Mouse (Mus musculus) kidney, embryonic 14.5 days (tissue): ENCODE measurements around the gene Atxn2. TPM values are rescaled to one million over a fixed set of nuclear protein-coding genes. Genes with fewer than 3 reads are reported as not detected.
"Not testable (repeated sequence)": the region's sequence is repeated elsewhere in the genome, so short reads cannot be mapped to it uniquely, and the experiment has no call there.

Source experiments
- ATAC-seq: fragments of 200-750 bp; cut with Nextera tagmentation; 2 replicates; pipeline ENCODE4 v1.8.0; 2017; ENCODE audit warnings: moderate number of reproducible peaks, mild to moderate bottlenecking, moderate TSS enrichment, moderate library complexity; ENCODE audit not compliant: low FRiP score, low TSS enrichment
- H3K27ac ChIP-seq: fragments of 300-500 bp; sonication (generic); 2 replicates; pipeline ENCODE4 v1.5.1; 2014; ENCODE audit warnings: low read depth, mild to moderate bottlenecking, low read length, moderate library complexity, mixed read lengths
- H3K27me3 ChIP-seq: fragments of 300-500 bp; sonication (generic); 2 replicates; pipeline ENCODE4 v1.6.1; 2014; ENCODE audit warnings: mild to moderate bottlenecking, low read length; ENCODE audit not compliant: control insufficient read depth, insufficient read depth
- H3K36me3 ChIP-seq: fragments of 300-500 bp; sonication (generic); 2 replicates; pipeline ENCODE4 v1.6.1; 2014; ENCODE audit warnings: low read length, mixed read lengths; ENCODE audit not compliant: control insufficient read depth, insufficient read depth
- H3K4me1 ChIP-seq: fragments of 300-500 bp; sonication (generic); 2 replicates; pipeline ENCODE4 v1.6.1; 2014; ENCODE audit warnings: low read length, mixed read lengths; ENCODE audit not compliant: control insufficient read depth, insufficient read depth
- H3K4me2 ChIP-seq: fragments of 300-500 bp; sonication (generic); replicated peaks from 2 replicates; pipeline ENCODE4 v1.6.1; 2014; ENCODE audit warnings: low read depth, mild to moderate bottlenecking, low read length
- H3K4me3 ChIP-seq: fragments of 300-500 bp; sonication (generic); 2 replicates; pipeline ENCODE4 v1.5.1; 2014; ENCODE audit warnings: mild to moderate bottlenecking, low read length
- H3K9ac ChIP-seq: fragments of 300-500 bp; sonication (generic); 2 replicates; pipeline ENCODE4 v1.6.1; 2014; ENCODE audit warnings: low read depth, mild to moderate bottlenecking, low read length, moderate library complexity
- H3K9me3 ChIP-seq: fragments of 300-500 bp; sonication (generic); 2 replicates; pipeline ENCODE4 v1.6.1; 2016; ENCODE audit warnings: low read length; ENCODE audit not compliant: control insufficient read depth
- WGBS: fragments of 180-500 bp; shearing (Covaris S2); extraction: QIAGEN DNeasy Blood & Tissue Kit; methylation state at CpG from one replicate; pipeline ENCODE4 v1.1.7; 2014; 5-methylcytosine and 5-hydroxymethylcytosine counted together
- polyA plus RNA-seq: library from polyadenylated mRNA; unstranded; fragments of >200 nt; fragmentation: Nextera tagmentation; extraction: Ambion mirVana; gene quantifications from 2 replicates; pipeline ENCODE4 v1.2.1, GENCODE M21; 2014

The Atxn2 gene
- polyA plus RNA-seq, 1 experiment from 2014 or later: 76.6 TPM

GRCm38 (mm10) chr5:121685495-121685894, 25.6 kb upstream of the Atxn2 start:
- WGBS: 92% methylated on average over 6 of the region's 6 CpGs
- H3K9ac ChIP-seq: no peak overlapping the region
- no peak overlapping the region for H3K4me2 ChIP-seq
- no peak overlapping the region for H3K27ac ChIP-seq
- peaks cover 48% of the 10 kb centered on the region for H3K36me3 ChIP-seq
- no peak for ATAC-seq
- no peak overlapping the region for H3K4me3 ChIP-seq
- H3K9me3 ChIP-seq: no peaks in the 10 kb centered on the region
- no peaks in the 10 kb centered on the region for H3K4me1 ChIP-seq
- no peaks in the 10 kb centered on the region for H3K27me3 ChIP-seq

- no peak for ATAC-seq
- Histone ChIP-seq H3K36me3 (peaks cover 43% of the 10 kb centered on the region), H3K27ac (no peak overlapping the region), H3K4me1 (no peaks in the 10 kb centered on the region), H3K4me2 (no peak overlapping the region), H3K4me3 (no peak overlapping the region), H3K9ac (no peak overlapping the region), H3K9me3 (no peaks in the 10 kb centered on the region), H3K27me3 (no peaks in the 10 kb centered on the region)
- 79% methylated on average over 15 of the region's 15 CpGs for WGBS
Observed at GRCm38 (mm10) chr5:121686113-121686898, 24.8 kb upstream of the Atxn2 start.

GRCm38 (mm10) chr5:121690482-121691211, 20.5 kb upstream of the Atxn2 start:
- 66% methylated on average over 7 of the region's 7 CpGs for whole genome bisulfite sequencing
- no peak for ATAC-seq
- Histone ChIP-seq H3K4me1 (no peaks in the 10 kb centered on the region), H3K27me3 (no peaks in the 10 kb centered on the region), H3K9ac (no peak overlapping the region), H3K4me3 (no peak overlapping the region), H3K27ac (0 out of 2 replicates have a peak overlapping the region, but pooled peaks have one; percentile 6), H3K9me3 (no peaks in the 10 kb centered on the region), H3K36me3 (peaks cover 5% of the 10 kb centered on the region; the same call in 1 of the 2 replicates), H3K4me2 (no peak overlapping the region)

GRCm38 (mm10) chr5:121691436-121691835, 19.7 kb upstream of the Atxn2 start:
- H3K4me2 ChIP-seq, H3K4me1 ChIP-seq, H3K27ac ChIP-seq, ATAC-seq, H3K4me3 ChIP-seq, H3K36me3 ChIP-seq, H3K9me3 ChIP-seq, H3K9ac ChIP-seq, H3K27me3 ChIP-seq: not testable (repeated sequence)
- WGBS: 92% methylated on average over 7 of the region's 7 CpGs

DNA sequence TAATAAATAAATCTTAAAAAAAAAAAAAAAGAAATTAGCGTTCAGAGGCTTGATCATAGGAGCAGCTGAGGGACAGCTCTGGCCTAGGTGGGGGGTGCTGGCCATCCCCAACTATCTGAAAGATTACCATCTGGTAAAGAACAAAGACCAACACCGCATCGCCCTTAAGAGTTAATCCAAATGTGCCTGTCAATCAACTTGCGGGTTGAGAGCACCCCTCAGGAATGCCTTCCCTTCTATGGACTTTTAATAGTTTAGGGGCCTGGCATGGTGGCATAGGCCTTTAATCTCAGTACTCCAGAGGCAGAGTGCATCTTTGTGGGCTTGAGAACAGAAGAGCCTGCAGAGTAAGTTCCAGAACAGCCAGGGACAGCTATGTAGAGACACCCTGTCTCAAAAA, 18.2 kb upstream of the Atxn2 start:
- no peak overlapping the region for H3K9ac ChIP-seq
- no peak for ATAC-seq
- H3K4me2 ChIP-seq: no peak overlapping the region
- H3K4me1 ChIP-seq: no peaks in the 10 kb centered on the region
- H3K4me3 ChIP-seq: no peak overlapping the region
- H3K27ac ChIP-seq: no peak overlapping the region
- WGBS: 84% methylated on average over 4 of the region's 4 CpGs
- no peaks in the 10 kb centered on the region for H3K9me3 ChIP-seq
- no peaks in the 10 kb centered on the region for H3K36me3 ChIP-seq
- no peaks in the 10 kb centered on the region for H3K27me3 ChIP-seq

DNA sequence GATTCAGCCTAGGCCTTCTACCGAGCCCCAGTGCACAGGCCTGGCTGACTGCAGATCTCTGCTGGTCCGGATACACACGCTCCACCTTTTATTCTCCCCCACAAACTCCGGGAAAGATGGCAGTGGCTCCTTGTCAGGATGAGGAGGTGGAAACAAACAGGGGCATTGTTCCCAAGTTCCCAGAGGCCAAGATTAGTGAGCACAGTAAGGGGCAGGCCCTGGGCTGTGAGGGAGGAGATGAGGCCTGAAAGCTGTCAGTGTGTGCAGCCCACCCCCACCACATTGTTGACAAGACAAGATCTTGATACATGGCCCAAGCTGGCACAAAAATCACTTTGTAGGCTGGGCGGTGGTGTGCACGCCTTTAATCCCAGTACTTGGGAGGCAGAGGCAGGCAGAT, 14.4 kb upstream of the Atxn2 start:
- no peak overlapping the region for H3K4me2 ChIP-seq
- whole genome bisulfite sequencing: 80% methylated on average over 6 of the region's 6 CpGs
- no peaks in the 10 kb centered on the region for H3K36me3 ChIP-seq
- no peaks in the 10 kb centered on the region for H3K27me3 ChIP-seq
- no peaks in the 10 kb centered on the region for H3K9me3 ChIP-seq
- H3K4me1 ChIP-seq: no peaks in the 10 kb centered on the region
- H3K4me3 ChIP-seq: no peak overlapping the region
- no peak for ATAC-seq
- no peak overlapping the region for H3K9ac ChIP-seq
- H3K27ac ChIP-seq: no peak overlapping the region

DNA sequence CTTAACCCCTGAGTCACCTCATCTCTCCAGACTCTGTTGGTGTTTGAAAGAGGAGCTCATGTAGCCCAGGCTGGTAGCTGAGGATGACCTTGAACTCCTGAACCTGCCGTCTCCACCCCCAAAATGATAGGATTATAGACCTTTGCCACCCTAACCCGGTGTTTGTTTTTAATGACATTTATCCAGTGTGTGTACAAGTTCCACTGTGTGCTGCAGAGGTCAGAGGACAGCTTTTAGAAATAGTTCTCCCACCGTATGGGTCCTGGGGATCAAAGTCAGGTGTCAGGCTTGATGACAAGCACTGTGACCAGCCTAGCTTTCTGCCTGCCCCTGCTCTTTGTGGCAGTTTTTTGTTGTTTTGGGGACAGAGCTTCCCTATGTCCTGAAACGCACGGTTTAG, 11.2 kb upstream of the Atxn2 start:
- no peak overlapping the region for H3K4me3 ChIP-seq
- H3K9ac ChIP-seq: no peak overlapping the region
- H3K4me1 ChIP-seq: no peaks in the 10 kb centered on the region
- H3K9me3 ChIP-seq: no peaks in the 10 kb centered on the region
- no peaks in the 10 kb centered on the region for H3K36me3 ChIP-seq
- no peaks in the 10 kb centered on the region for H3K27me3 ChIP-seq
- H3K27ac ChIP-seq: no peak overlapping the region
- no peak for ATAC-seq
- H3K4me2 ChIP-seq: no peak overlapping the region
- WGBS: 42% methylated on average over 5 of the region's 5 CpGs

DNA sequence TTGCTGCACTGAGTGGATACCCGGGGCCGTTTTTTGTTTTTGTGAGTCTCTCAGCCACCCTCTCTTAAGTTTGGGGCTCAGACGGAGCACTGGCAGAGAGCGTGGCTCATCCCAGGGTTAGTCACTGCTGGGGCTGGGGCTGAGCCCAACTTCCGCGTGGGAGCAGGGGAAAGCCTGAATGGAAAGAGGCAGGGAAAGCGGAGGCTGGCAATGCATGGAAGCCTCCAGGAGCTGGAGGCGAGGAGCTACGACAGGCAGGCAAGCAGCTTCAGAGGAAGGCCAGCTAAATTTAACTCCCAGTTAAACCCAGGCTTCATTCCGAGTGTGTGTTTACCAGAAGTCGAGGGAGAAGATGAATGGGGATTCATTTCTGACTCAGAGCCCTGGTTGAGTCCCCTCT, 10.6 kb upstream of the Atxn2 start:
- Histone ChIP-seq H3K9me3 (no peaks in the 10 kb centered on the region), H3K4me2 (no peak overlapping the region), H3K9ac (no peak overlapping the region), H3K4me1 (no peaks in the 10 kb centered on the region), H3K4me3 (no peak overlapping the region), H3K27me3 (no peaks in the 10 kb centered on the region), H3K36me3 (no peaks in the 10 kb centered on the region), H3K27ac (no peak overlapping the region)
- ATAC-seq: no peak
- WGBS: 21% methylated on average over 11 of the region's 11 CpGs

GRCm38 (mm10) chr5:121701111-121701769, 9.9 kb upstream of the Atxn2 start:
- no peak overlapping the region for H3K4me2 ChIP-seq
- H3K27ac ChIP-seq: no peak overlapping the region
- H3K36me3 ChIP-seq: no peaks in the 10 kb centered on the region
- ATAC-seq: no peak
- WGBS: 64% methylated on average over 8 of the region's 8 CpGs
- no peak overlapping the region for H3K4me3 ChIP-seq
- H3K9me3 ChIP-seq: no peaks in the 10 kb centered on the region
- no peak overlapping the region for H3K9ac ChIP-seq
- H3K4me1 ChIP-seq: no peaks in the 10 kb centered on the region
- H3K27me3 ChIP-seq: no peaks in the 10 kb centered on the region
